Mouse (Mus musculus): ENCODE measurements at regions not wholly inside any gene's neighbourhood (a gene's known extent, or its start where the extent isn't known, plus 50 kb on each side); places are given as distances from the start of the nearest gene placed in this dataset.
"Not testable (repeated sequence)": the region's sequence is repeated elsewhere in the genome, so short reads cannot be mapped to it uniquely, and the experiment has no call there.

GRCm38 (mm10) chr16:86934989-86935388 is 419.0 kb upstream of the N6amt1 start:
- in situ Hi-C loops (cut with MseI, MboI) = no loop called here

DNA sequence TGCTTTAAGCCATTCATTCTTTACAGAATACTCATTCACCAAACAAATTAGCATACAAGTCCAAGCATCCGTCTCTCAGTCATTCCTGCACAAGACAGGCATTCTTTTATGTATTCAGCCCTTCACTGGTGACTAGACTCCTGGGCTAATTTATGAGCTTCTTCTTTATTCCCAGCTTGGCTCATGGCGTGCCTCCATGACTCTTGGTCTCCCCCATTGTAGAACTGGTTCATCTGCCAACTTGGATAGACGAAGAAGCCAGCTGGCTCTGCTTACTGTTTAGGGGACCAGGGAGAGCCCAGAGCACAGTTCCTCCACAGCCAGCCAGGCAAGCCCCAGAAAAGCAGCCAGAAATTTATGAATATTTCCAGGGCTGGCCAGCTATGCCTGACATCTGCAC is 421.2 kb upstream of the N6amt1 start:
- in situ Hi-C loops (cut with MseI, MboI) = no loop called here

- in situ Hi-C loops (cut with MseI, MboI) = loop anchor here (25.0 kb wide), 1 partner anchor 1086 kb away; the partner anchor contains the start of gene Adamts1 (in 2 of the 2)
Observed at GRCm38 (mm10) chr16:86897967-86898710, 455.8 kb upstream of the N6amt1 start.

- in situ Hi-C loops (cut with MseI, MboI) = loop anchor here (25.0 kb wide), 1 partner anchor 1083 kb away; the partner anchor contains the start of gene Adamts1 (in 2 of the 2)
Observed at GRCm38 (mm10) chr16:86894982-86895381, 459.0 kb upstream of the N6amt1 start.

DNA sequence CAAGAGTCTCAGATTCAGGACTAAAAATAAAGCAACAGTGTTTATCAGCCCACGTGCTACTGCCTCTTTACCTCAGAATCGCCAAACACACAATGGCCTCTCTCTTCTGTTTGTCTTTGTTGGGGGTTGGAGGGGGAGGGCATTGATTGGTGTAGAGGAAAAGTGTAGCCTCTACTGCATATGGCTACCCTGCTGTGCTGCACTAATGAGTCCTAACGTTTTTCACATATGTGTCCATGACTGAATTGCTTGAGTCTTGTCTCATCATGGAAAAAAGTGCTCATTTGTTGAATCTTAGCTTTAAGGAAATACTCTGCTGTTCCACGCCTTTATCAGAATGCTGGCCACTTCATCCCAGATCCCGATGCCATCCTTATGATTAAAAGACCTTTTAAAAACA is 459.7 kb upstream of the N6amt1 start:
- in situ Hi-C loops (cut with MseI, MboI) = loop anchor here (25.0 kb wide), 1 partner anchor 1082 kb away; the partner anchor contains the start of gene Adamts1 (in 2 of the 2)

GRCm38 (mm10) chr16:86888421-86888820 is 465.6 kb upstream of the N6amt1 start:
- in situ Hi-C loops (cut with MseI, MboI) = loop anchor here (25.0 kb wide), 1 partner anchor 1076 kb away; the partner anchor contains the start of gene Adamts1 (in 2 of the 2)

GRCm38 (mm10) chr16:86887605-86888004 is 466.4 kb upstream of the N6amt1 start:
- in situ Hi-C loops (cut with MseI, MboI) = loop anchor here (25.0 kb wide), 1 partner anchor 1075 kb away; the partner anchor contains the start of gene Adamts1 (in 2 of the 2)

GRCm38 (mm10) chr16:86883862-86884261 is 470.1 kb upstream of the N6amt1 start:
- in situ Hi-C loops (cut with MseI, MboI) = loop anchor here (25.0 kb wide), 1 partner anchor 1072 kb away; the partner anchor contains the start of gene Adamts1 (in 2 of the 2)

DNA sequence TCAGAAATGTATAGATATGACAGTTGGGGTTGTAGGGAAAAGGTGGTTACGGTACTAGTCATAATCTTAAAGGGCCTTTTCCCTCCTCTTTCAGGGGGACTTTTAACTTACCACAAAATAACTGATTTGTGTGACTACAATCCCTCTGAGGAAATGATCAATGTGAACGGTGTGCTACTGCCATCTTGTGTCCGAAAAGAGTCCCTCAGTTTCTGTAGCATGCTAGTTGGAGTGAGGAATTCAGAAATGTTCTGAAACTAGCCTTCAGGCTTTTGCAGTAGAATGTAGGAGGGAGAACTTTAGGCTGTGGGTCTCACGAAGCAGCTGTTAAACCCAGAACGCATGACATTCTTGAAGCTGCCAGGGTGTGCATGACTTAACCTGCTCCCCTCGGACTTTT is 471.5 kb upstream of the N6amt1 start:
- in situ Hi-C loops (cut with MseI, MboI) = loop anchor here (25.0 kb wide), 1 partner anchor 1070 kb away; the partner anchor contains the start of gene Adamts1 (in 2 of the 2)

- in situ Hi-C loops (cut with MseI, MboI) = loop anchor here (25.0 kb wide), 1 partner anchor 1069 kb away; the partner anchor contains the start of gene Adamts1 (in 2 of the 2)
Observed at GRCm38 (mm10) chr16:86881583-86881982, 472.4 kb upstream of the N6amt1 start.

DNA sequence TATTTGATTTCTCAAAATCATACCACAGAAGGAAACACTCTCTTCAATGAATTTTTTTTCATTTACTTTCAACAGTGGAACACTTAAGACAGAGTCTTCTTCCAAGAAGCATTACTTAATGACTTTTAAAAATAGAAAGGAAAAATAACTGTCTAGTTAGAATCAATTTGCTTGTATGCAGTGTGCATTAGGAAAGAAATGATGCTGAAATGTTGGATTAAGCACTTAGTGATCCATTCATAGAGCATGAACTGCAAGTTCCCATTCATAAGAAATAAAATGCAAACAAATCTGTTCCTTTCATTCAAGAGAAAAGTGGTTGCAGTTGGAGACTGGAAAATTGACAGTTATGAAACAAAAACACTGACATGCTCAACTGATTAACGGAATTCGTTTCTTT is 493.2 kb upstream of the N6amt1 start:
- in situ Hi-C loops (cut with MseI, MboI) = no loop called here

DNA sequence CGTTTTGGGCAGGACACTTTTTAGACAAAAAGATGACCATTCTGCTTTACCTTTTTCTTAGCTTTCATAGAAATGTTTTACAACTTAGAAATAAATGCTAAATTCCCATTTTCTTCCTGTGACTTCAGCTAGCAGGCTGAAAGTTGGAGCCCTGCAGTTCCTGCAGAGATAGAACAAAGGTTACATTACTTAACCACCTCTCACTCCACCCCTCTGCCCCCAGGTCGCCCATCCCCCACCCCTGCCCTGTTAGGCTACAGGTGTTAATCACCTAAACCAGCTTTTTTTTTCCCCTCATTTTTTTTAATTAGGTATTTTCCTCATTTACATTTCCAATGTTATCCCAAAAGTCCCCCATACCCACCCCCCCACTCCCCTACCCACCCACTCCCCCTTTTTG is 498.1 kb upstream of the N6amt1 start:
- in situ Hi-C loops (cut with MseI, MboI) = no loop called here

GRCm38 (mm10) chr16:86855312-86855711 is 498.7 kb upstream of the N6amt1 start:
- in situ Hi-C loops (cut with MseI, MboI) = no loop called here

- in situ Hi-C loops (cut with MseI, MboI) = no loop called here
Observed at GRCm38 (mm10) chr16:86853398-86853797, 500.6 kb upstream of the N6amt1 start.

DNA sequence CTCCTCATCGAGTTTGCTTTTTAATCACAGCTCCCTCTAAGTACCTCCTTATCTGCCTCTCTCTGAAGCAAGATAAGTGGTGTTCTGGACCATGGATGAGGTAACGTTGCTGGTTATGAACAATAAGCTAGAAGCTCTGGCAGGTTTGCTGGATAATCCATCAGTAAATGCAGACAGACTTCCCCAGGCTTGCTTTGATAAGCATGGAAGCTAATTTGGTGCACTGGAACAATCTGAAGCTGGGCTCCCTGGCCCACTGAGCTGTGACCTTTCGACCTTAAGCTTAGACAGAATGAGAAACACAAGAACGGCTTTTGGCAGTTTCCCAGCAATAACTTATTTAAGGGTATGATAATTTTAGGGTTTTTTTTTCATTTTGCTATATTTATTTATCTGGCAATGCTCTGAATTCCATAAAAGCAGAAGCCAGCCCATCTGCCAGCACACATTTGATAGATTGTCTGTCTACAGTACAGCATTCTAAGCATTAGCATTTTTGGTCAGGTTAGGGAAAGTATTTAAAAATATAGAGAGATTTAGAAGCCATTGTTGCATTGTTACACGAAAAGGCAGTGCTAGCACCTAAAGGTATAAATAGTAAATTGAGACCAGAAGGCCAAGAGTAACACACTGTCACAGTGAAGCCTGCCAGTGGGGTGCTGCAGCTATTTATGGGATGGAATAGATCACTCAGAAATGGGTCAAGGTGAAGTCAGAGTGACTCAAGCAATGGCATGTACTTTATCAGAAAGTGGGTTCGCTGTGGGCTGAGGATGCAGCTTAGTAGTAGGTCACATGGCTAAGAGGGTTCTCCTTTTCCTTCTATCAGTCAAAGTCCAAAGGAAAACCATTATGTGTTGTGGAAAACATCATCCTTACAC is 515.3 kb upstream of the N6amt1 start:
- in situ Hi-C loops (cut with MseI, MboI) = no loop called here

DNA sequence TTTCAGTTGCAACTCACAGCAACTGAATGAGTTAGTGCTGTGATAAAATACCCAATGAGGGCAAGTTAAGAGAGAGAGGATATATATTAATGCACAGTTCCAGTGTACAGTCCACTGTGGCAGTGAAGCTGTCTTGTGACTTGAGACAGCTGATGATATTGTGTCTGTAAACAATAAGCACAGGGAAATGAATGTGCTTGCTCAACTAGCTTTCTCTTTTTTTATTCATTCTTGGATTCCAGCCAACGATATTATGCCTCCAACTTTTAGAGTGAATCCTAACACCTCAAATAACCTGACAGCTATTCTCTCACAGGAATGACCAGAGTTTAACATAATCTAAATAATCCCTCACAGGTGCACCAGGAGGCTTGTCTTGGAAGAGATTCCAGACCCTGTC is 526.3 kb upstream of the N6amt1 start:
- in situ Hi-C loops (cut with MseI, MboI) = no loop called here

DNA sequence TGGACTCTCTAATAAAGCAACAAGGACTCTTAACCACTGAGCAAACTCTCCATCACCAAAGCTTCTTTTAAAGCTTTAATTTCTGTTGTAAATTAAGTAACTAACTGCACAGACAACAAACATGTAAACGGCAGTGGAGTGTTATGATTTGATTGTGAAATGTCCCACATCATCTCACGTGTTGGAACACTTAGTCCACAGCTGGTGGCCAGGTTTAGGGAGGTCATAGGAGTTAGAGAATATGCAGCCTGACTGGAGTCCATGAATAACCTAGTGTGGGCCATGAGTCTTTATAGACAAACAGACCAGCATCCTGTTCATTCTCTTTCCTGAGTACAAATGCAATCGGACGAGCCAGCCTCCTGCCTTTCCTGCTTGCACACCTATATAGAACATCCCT is 527.3 kb upstream of the N6amt1 start:
- in situ Hi-C loops (cut with MseI, MboI) = no loop called here

DNA sequence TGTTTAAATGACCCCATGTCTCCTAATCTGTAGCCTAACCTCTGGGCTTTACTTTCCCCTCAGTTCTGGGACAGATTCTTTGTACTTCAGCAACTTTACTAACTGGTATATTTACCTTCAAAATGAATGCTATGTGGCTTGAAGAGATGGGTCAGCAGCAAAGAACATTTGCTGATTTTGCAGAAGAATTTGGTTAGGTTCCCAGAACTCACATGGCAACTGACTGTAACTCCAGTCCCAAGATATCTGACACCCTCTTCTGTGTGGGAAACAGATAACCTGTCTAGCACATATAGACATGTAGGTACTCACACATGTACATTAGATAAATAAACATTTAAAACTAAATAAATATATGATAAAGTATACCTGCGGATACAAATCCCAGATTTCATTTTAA is 530.5 kb upstream of the N6amt1 start:
- in situ Hi-C loops (cut with MseI, MboI) = no loop called here

DNA sequence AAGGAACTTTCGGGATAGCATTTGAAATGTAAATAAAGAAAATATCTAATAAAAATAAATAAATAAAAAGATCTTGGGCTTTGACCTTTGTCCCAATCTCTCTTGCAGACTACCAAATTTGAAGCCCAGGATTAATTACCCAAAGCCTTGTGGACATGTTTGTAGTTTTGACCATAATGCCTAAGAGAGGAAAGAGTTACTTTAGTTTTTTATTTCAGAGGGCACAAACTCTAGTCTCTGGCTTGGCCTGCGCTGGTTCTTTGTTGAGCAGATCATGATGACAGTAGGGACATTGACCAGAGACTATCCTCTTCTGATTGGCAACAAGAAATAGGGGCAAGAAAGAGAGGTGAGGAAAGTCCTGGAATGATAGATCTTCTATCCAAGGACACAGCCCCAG is 532.4 kb upstream of the N6amt1 start:
- in situ Hi-C loops (cut with MseI, MboI) = no loop called here

GRCm38 (mm10) chr16:86818639-86819038 is 535.3 kb upstream of the N6amt1 start:
- in situ Hi-C loops (cut with MseI, MboI) = not testable (repeated sequence)

GRCm38 (mm10) chr16:86816763-86817593 is 537.0 kb upstream of the N6amt1 start:
- in situ Hi-C loops (cut with MseI, MboI) = no loop called here
